Mouse (Mus musculus) lung, postnatal 14 days (tissue): ENCODE results near the gene Trp73.

Experiments
- DNase-seq: peaks from one replicate; pipeline ENCODE4 v3.0.0; 2021

Trp73 gene

GRCm38 (mm10) chr4:154140182-154140212 is at the start of gene Trp73:
Gene Trp73, minus strand, starts transcription at chr4:154140208.
- no peak for DNase-seq

- peak; percentile 35 for DNase-seq
These were observed 48.9 kb upstream of the Trp73 start for GRCm38 (mm10) chr4:154188948-154189347.

- DNase-seq: peak; percentile 39
These were observed 46.1 kb upstream of the Trp73 start for GRCm38 (mm10) chr4:154186002-154186537.

GRCm38 (mm10) chr4:154185001-154185400 is 45.0 kb upstream of the Trp73 start:
- DNase-seq: no peak

- peak; percentile 54 for DNase-seq
These were observed 43.6 kb upstream of the Trp73 start for GRCm38 (mm10) chr4:154183566-154183965.

DNA sequence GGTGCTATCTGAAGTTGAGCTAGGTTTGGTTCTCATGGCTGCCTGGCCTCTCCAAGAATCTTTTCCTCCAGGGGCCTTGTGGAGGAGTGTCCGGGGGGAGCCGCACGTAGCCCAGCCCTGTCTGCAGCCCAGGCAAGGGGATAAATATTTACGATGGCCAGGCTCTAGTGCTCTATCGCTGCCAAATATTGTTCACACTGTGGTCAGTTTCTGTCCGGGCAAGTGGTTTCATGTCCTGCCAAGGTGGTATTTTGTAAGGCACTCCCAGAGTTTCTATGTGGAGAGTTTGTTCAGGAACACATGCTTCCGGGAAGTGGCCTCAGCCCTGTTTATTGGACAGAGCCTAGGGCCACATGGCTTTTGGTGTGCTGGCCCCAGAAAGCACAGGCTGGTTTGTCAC is 41.0 kb upstream of the Trp73 start:
- DNase-seq: peak; percentile 55

GRCm38 (mm10) chr4:154177257-154177656 is 37.2 kb upstream of the Trp73 start:
- DNase-seq: peak; percentile 70

DNA sequence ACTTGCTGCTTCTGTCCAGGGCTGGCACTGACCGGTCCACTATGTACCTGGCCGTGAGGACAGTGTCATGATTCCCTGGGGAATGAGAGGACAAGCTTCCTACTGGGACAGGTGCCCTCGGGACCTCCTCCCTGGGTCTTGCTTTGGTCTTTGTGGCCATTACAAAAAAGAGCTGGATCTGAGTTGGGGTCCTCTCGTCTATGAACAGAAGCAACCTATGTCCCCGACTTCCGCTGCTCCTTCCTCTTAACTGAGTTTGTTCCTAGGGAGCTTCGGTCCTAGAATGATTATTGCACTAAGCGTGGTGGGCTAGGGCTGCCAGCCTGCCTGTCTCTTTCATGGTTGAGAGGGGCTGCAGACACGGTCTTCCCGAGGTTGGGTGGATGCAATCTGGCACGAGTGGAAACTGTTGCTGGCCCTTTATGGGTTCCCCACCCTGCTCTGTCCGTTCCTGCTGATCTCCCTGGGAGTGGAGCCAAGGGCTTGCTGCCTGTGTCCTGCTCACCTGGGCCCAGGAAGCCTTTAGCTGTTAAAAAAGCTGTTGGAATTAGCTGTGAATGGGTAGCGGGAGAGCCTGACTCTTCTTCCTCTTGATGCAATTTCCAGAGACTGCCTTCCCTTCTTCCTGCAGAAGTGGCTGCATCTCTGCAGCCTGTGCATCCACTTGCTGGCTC is 32.1 kb upstream of the Trp73 start:
- DNase-seq: no peak

DNA sequence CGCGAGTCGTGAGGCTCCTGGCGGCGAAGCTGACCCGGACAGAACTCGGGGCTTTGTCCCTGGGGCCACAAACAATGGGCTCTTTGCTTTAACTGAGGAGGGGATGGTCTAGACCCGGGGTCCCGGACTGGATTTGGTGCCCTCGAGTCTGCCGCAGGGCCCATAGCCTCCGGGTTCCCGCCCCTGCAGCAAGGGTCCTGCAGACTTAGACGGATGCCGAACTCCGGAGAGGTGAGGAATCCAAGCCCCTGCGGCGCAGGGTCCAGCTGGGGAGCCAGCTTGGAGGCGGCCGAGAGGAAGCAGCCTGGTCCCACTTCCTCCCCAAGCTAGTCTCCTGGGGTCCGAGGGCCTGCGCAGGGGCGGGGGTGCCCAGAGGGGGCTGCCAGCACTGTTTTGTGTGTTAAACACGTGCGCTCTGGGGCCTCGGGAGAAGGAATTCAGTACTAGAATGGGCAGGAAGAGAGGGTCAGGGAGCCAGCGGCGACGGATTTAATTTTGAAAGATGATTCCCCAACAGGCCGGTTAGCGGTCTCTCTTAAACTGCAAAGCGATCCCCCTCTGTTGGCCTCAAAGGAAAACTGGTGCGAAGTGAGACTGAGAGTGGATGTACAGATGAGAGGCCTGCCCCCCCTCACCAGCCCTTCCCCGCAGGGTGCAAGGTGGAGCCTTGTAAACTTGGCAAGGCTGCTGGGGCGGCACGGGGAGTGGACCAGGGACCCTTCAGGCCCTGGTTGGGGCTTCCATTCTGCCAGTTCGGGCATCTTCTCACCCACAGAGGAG is 31.3 kb upstream of the Trp73 start:
- DNase-seq: no peak

GRCm38 (mm10) chr4:154170506-154171150 is 30.6 kb upstream of the Trp73 start, which contains the start of gene Megf6:
Gene Megf6, plus strand, starts transcription at chr4:154170730.
- DNase-seq: peak; percentile 78

- DNase-seq: no peak
These were observed 30.0 kb upstream of the Trp73 start for GRCm38 (mm10) chr4:154170021-154170420.

GRCm38 (mm10) chr4:154167053-154167452 is 27.0 kb upstream of the Trp73 start:
- DNase-seq: peak; percentile 89

DNA sequence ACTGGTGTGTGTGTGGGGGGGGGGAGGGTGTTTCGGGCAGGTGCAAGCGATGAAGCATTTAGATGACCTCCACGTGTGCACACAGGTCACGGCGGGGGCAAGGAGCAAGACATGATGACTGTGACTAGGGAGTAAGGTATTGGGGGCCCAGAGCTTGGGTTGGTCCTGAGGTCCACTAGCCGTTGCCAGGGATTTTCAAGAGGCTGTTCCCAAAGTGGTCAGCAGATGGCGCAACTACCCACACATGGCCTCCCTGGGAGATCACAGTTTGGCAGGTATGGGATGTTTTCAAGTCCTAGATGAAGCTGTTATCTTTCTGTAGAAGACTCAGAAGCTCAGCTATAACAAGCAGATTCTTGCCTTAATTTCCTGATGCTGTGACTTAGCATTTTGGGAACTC is 23.3 kb upstream of the Trp73 start:
- DNase-seq: peak; percentile 88

DNA sequence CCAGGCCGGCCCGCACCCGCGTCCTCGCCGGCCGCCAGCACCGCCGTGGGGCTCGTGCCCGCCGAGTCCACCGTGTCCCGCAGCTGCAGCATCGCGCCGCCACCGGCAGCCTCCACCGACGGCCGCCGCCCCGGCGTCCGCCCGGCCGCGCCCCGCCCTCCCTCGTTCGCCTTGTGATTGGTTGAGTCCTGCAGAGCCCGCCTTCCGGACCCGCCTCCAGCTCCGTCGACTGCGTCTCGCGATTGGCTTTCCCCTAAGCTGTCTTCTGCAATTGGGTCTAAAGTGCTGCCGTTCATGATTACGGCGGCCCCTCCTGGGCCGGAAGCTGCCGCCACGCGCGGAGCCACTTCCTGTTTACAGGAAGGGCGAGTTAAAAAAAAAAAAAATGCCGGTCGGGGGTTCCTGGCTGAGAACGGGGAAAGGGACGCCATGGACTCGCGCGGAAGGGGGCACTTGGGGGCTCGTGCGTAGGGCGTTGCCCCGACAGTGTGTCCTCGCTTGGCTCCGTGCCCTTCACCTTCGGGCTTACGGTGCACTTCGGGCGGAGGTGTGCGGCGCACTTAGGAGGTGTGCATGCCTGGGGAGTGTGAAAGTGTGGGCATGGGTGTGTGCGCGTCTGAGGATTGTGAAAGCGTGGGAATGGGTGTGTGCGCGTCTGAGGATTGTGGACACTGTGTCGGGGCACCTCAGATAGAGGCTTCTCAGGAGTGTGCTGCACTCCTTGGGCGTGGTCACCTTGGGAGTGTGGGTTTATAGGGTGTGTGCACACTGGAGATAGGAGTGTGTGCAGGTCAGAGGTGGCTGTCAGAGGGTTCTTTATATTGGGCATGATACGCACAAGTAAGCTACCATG is 20.8 kb upstream of the Trp73 start, which contains the start of gene Tprgl:
Gene Tprgl, minus strand, starts transcription at position 129 of the 853 bp plus-strand sequence.
- DNase-seq: peak; percentile 98

- DNase-seq: peak; percentile 49
These were observed 20.0 kb upstream of the Trp73 start for GRCm38 (mm10) chr4:154159961-154160537.

DNA sequence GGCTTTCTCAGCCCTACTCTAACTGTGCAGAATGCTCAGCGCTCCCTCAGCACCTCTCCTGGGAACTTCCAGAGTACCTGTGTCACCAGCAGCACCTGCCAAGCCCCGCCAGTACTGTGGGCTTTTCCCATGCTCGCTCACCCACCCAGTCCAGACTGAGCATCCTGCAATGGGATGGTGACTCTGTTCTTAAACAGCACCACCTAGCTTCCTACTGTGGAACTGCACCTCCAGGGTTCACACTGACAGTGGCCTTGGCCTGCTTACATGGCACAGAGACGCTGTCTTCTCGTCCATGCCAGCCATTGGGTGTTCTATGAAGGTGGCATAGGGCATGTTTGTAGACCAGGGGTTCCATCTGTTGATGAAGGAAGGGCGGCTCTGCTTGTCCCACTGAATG is 19.0 kb upstream of the Trp73 start:
- DNase-seq: peak; percentile 90

- no peak for DNase-seq
These were observed 18.1 kb upstream of the Trp73 start for GRCm38 (mm10) chr4:154157970-154158662.

DNA sequence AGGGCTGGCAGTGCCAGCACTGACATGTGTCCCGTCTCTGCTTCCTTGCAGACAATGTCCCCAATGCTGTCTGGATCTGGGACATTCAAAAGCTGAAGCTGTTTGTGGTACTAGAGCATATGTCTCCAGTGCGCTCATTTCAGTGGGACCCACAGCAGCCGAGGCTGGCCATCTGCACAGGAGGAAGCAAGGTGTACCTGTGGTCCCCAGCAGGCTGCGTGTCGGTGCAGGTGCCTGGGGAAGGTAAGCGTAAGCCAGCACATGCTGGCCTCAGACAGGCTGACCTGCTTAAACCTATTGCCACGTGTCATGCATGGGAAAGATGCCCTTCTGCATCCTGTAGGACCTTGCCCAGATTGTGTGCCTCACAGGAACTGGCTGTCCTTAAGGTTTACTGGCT is 16.0 kb upstream of the Trp73 start:
- DNase-seq: no peak

DNA sequence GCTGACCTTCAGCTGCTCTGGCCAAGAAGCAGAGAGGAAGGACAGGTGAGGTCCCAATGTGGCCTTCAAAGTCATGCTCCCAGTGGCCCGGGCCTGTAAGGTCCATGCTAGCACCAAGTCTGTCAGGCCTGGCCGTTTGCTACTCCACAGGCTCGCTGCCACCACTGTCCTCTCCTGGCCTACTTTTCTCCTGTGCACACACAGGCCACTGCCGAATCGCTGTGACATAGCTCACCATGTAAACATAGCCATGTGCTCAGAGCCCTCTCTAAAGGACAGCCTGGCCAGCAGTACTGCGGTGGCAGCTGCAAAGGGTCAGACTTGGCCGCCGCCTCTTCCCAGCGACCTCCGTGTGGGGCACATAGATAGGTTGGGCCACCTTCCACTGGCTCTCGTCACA is 14.1 kb upstream of the Trp73 start:
- no peak for DNase-seq

- DNase-seq: no peak
These were observed 6.3 kb upstream of the Trp73 start for GRCm38 (mm10) chr4:154146342-154146741.

GRCm38 (mm10) chr4:154144712-154145111 is 4.7 kb upstream of the Trp73 start:
- DNase-seq: no peak
